Mouse (Mus musculus): ENCODE data around the gene Ppbp.

The Ppbp gene

GRCm38 (mm10) chr5:90768218-90768617 lies at the start of gene Ppbp:
Gene Ppbp, plus strand, starts transcription at chr5:90768518.
- no peak for DNase-seq (ENCODE audit: low spot score)

GRCm38 (mm10) chr5:90722656-90723055 lies 45.7 kb upstream of the Ppbp start:
- DNase-seq (ENCODE audit: low spot score) = no peak

GRCm38 (mm10) chr5:90728254-90728653 lies 40.1 kb upstream of the Ppbp start:
- DNase-seq (ENCODE audit: low spot score) = no peak

GRCm38 (mm10) chr5:90731480-90731879 lies 36.8 kb upstream of the Ppbp start:
- no peak for DNase-seq (ENCODE audit: low spot score)

- no peak for DNase-seq (ENCODE audit: low spot score)
These were observed 26.3 kb upstream of the Ppbp start for GRCm38 (mm10) chr5:90742029-90742428.

- DNase-seq (ENCODE audit: low spot score) = no peak
These were observed 14.4 kb upstream of the Ppbp start for GRCm38 (mm10) chr5:90753934-90754333.

GRCm38 (mm10) chr5:90758020-90758605 lies 10.2 kb upstream of the Ppbp start:
- DNase-seq (ENCODE audit: low spot score) = no peak

- peak; percentile 70 for DNase-seq (ENCODE audit: low spot score)
These were observed 8.9 kb upstream of the Ppbp start, which contains the start of gene Cxcl5 for GRCm38 (mm10) chr5:90759077-90760065. Gene Cxcl5, plus strand, starts transcription at chr5:90759360.

- DNase-seq (ENCODE audit: low spot score) = no peak
These were observed 8.0 kb upstream of the Ppbp start for GRCm38 (mm10) chr5:90760303-90760702.

- DNase-seq (ENCODE audit: low spot score) = no peak
These were observed 7.5 kb upstream of the Ppbp start for GRCm38 (mm10) chr5:90760844-90761243.

- DNase-seq (ENCODE audit: low spot score) = no peak
These were observed 6.5 kb upstream of the Ppbp start for GRCm38 (mm10) chr5:90761834-90762233.

GRCm38 (mm10) chr5:90763912-90764665 lies 4.2 kb upstream of the Ppbp start:
- no peak for DNase-seq (ENCODE audit: low spot score)

- DNase-seq (ENCODE audit: low spot score) = no peak
These were observed 2.3 kb upstream of the Ppbp start for GRCm38 (mm10) chr5:90765821-90766606.

- DNase-seq (ENCODE audit: low spot score) = no peak
These were observed 3.1 kb downstream of the Ppbp start for GRCm38 (mm10) chr5:90771369-90771768.

- DNase-seq (ENCODE audit: low spot score) = no peak
These were observed 3.7 kb downstream of the Ppbp start, which contains the start of gene Pf4 for GRCm38 (mm10) chr5:90771880-90772653. Gene Pf4, plus strand, starts transcription at chr5:90772435.

GRCm38 (mm10) chr5:90775562-90775961 lies 7.2 kb downstream of the Ppbp start:
- DNase-seq (ENCODE audit: low spot score) = no peak

GRCm38 (mm10) chr5:90777621-90778020 lies 9.3 kb downstream of the Ppbp start:
- no peak for DNase-seq (ENCODE audit: low spot score)

- DNase-seq (ENCODE audit: low spot score) = no peak
These were observed 10.5 kb downstream of the Ppbp start for GRCm38 (mm10) chr5:90778856-90779255.

GRCm38 (mm10) chr5:90783697-90784096 lies 15.4 kb downstream of the Ppbp start:
- no peak for DNase-seq (ENCODE audit: low spot score)

GRCm38 (mm10) chr5:90785659-90786588 lies 17.6 kb downstream of the Ppbp start, which contains the start of gene Cxcl3:
Gene Cxcl3, plus strand, starts transcription at chr5:90786103.
- peak; percentile 73 for DNase-seq (ENCODE audit: low spot score)

Measured in retina, embryonic 14.5 days (tissue).